Comparison of ENCODE assay signal across 30 mouse cellular contexts in genomic region chr4:155485521-155485920, GRCm38 (mm10). TPM values are rescaled to one million over a fixed set of nuclear protein-coding genes. Genes with fewer than 3 reads are reported as not detected.
A peak's percentile ranks its signal among the peaks of the same experiment; 100 is the strongest.
DNase-seq lines count a peak whose midpoint lies in the region; ATAC-seq and TF ChIP-seq lines count a peak whose summit lies in the region.
"Had no signal": no experiment of that assay in that cellular context is flagged by ENCODE, and none has a peak within 500 bp of the region (broad histone marks: within the 10 kb centered on the region; RNA-seq: fewer than 3 reads in every experiment).

No protein-coding gene starts in this region.

- TF ChIP-seq CTCF in stomach, postnatal 0 days (IDR thresholded peaks at IDR 0.05; ENCODE audit: low read depth): no peak

- no peak for TF ChIP-seq EP300 in stomach, postnatal 0 days (optimal IDR thresholded peaks at IDR 0.05)

- no peak overlapping the region for H3K9ac ChIP-seq in heart, embryonic 15.5 days
- no peak overlapping the region for H3K9ac ChIP-seq in stomach, postnatal 0 days (ENCODE audit: low read length)
- H3K9ac ChIP-seq: embryonic facial prominence, embryonic 12.5 days; forebrain, embryonic 15.5 days; hindbrain, embryonic 14.5 days; limb, embryonic 13.5 days; lung, embryonic 15.5 days; neural tube, embryonic 12.5 days had no signal

- DNase-seq in gastrocnemius, postnatal 25 days: peak; percentile 3
- DNase-seq in gastrocnemius, adult 18-20 months (ENCODE audit: low spot score): no peak
- no peak for DNase-seq in heart, postnatal 25 days (ENCODE audit: low spot score)
- DNase-seq in stomach, postnatal 0 days (ENCODE audit: low spot score): no peak
- DNase-seq in testis, postnatal 14 days (ENCODE audit: low spot score): no peak
- DNase-seq: adrenal gland, adult 8-10 months; cerebellum, adult 11 months; cerebellum, adult 9-10 months; embryo, embryonic 11 days; kidney, adult 2 months; kidney, postnatal 36 days; right cerebral cortex, adult 18-20 months; thymus, postnatal 14 days had no signal

- 0 out of 2 replicates have a peak, but pooled peaks cover 2% of the 10 kb centered on the region for H3K27me3 ChIP-seq in heart, embryonic 15.5 days
- H3K27me3 ChIP-seq in megakaryocyte, embryonic 14.5 days (replicated peaks): no peaks in the 10 kb centered on the region
- no peaks in the 10 kb centered on the region for H3K27me3 ChIP-seq in stomach, postnatal 0 days (ENCODE audit: control insufficient read depth, insufficient read depth, low read length)
- H3K27me3 ChIP-seq: embryonic facial prominence, embryonic 12.5 days; forebrain, embryonic 15.5 days; lung, embryonic 15.5 days; neural tube, embryonic 12.5 days had no signal

- H3K27ac ChIP-seq in heart, embryonic 15.5 days: peak overlapping the region; percentile 88; the same call in 1 of the 2 replicates
- peak overlapping the region; percentile 50 for H3K27ac ChIP-seq in stomach, postnatal 0 days (replicated peaks)
- H3K27ac ChIP-seq: embryonic facial prominence, embryonic 12.5 days; forebrain, embryonic 15.5 days; hindbrain, embryonic 14.5 days; layer of hippocampus, adult 2 months; left cerebral cortex, adult 2 months; limb, embryonic 13.5 days; lung, embryonic 15.5 days; neural tube, embryonic 12.5 days had no signal

- intact Hi-C loops in heart, postnatal 25 days (cut with DNase I): no loop called here

- no peak for ATAC-seq in heart, embryonic 15.5 days (replicated peaks; ENCODE audit: insufficient number of reproducible peaks, insufficient read depth, low FRiP score, low read depth)
- no peak for ATAC-seq in megakaryocyte, adult 5-6 weeks (ENCODE audit: poor library complexity, severe bottlenecking)
- ATAC-seq in stomach, postnatal 0 days (ENCODE audit: low FRiP score, low TSS enrichment): no peak
- ATAC-seq: forebrain, embryonic 15.5 days had no signal

- WGBS in heart, embryonic 15.5 days: 71% methylated on average over 3 of the region's 3 CpGs
- whole genome bisulfite sequencing in stomach, postnatal 0 days: 80% methylated on average over 3 of the region's 3 CpGs

- H3K36me3 ChIP-seq in heart, embryonic 15.5 days: no peaks in the 10 kb centered on the region
- no peaks in the 10 kb centered on the region for H3K36me3 ChIP-seq in megakaryocyte, embryonic 14.5 days (replicated peaks; ENCODE audit: low read length)
- no peaks in the 10 kb centered on the region for H3K36me3 ChIP-seq in stomach, postnatal 0 days (ENCODE audit: control insufficient read depth, insufficient read depth, low read length)
- H3K36me3 ChIP-seq: embryonic facial prominence, embryonic 12.5 days; forebrain, embryonic 15.5 days; G1E; limb, embryonic 13.5 days; lung, embryonic 15.5 days; neural tube, embryonic 12.5 days had no signal

- no peak overlapping the region for H3K4me2 ChIP-seq in heart, embryonic 15.5 days
- H3K4me2 ChIP-seq in stomach, postnatal 0 days (replicated peaks; ENCODE audit: low read depth): no peak overlapping the region
- H3K4me2 ChIP-seq: embryonic facial prominence, embryonic 12.5 days; forebrain, embryonic 15.5 days; hindbrain, embryonic 14.5 days; limb, embryonic 13.5 days; liver, embryonic 11.5 days; lung, embryonic 15.5 days; midbrain, embryonic 11.5 days; neural tube, embryonic 12.5 days had no signal

- no peaks in the 10 kb centered on the region for H3K9me3 ChIP-seq in heart, embryonic 15.5 days (replicated peaks)
- H3K9me3 ChIP-seq in megakaryocyte, embryonic 14.5 days: no peaks in the 10 kb centered on the region
- no peaks in the 10 kb centered on the region for H3K9me3 ChIP-seq in stomach, postnatal 0 days (ENCODE audit: control insufficient read depth, low read length)
- H3K9me3 ChIP-seq: embryonic facial prominence, embryonic 12.5 days; forebrain, embryonic 15.5 days; G1E; limb, embryonic 13.5 days; lung, embryonic 15.5 days; neural tube, embryonic 12.5 days had no signal

- H3K4me3 ChIP-seq in heart, embryonic 15.5 days: no peak overlapping the region
- H3K4me3 ChIP-seq in megakaryocyte, embryonic 14.5 days (replicated peaks): peak overlapping the region; percentile 14
- no peak overlapping the region for H3K4me3 ChIP-seq in stomach, postnatal 0 days (ENCODE audit: low read depth, low read length)
- H3K4me3 ChIP-seq: embryonic facial prominence, embryonic 12.5 days; forebrain, embryonic 15.5 days; layer of hippocampus, adult 2 months; left cerebral cortex, adult 2 months; limb, embryonic 13.5 days; lung, embryonic 15.5 days; myocyte; neural tube, embryonic 12.5 days had no signal

- H3K4me1 ChIP-seq in heart, embryonic 15.5 days (replicated peaks): peaks cover 50% of the 10 kb centered on the region
- H3K4me1 ChIP-seq in megakaryocyte, embryonic 14.5 days: peaks cover 97% of the 10 kb centered on the region
- H3K4me1 ChIP-seq in stomach, postnatal 0 days (replicated peaks; ENCODE audit: control insufficient read depth, insufficient read depth): peaks cover 24% of the 10 kb centered on the region

RNA-seq across cellular contexts. Expression of gene Gnb1, which starts 5.6 kb away (rescaled TPM):
- total RNA-seq in gastrocnemius, postnatal 25 days (2021): 10 to 100 TPM; 59.1 to 72.0 TPM
- 10 to 100 TPM; 48.6 to 59.8 TPM for total RNA-seq in gastrocnemius, adult 18-20 months (2021)
- 308 and 345 TPM in 2 replicates for polyA plus RNA-seq in heart, embryonic 15.5 days (2015; fragmentation: Nextera tagmentation; extraction: Ambion mirVana)
- total RNA-seq in heart, postnatal 25 days (2021): 100 to 1,000 TPM; 166 to 196 TPM
- polyA plus RNA-seq in megakaryocyte, embryonic 14.5 days (2012; ENCODE audit: insufficient read depth, low replicate concordance): 28.3 and 39.1 TPM in 2 replicates
- 244 and 278 TPM in 2 replicates for total RNA-seq in megakaryocyte, adult 5-6 weeks (2015)
- total RNA-seq in megakaryocyte, adult 5-6 weeks (2017): 158 and 180 TPM in 2 replicates
- 263 and 272 TPM in 2 replicates for polyA plus RNA-seq in stomach, postnatal 0 days (2015; fragmentation: Nextera tagmentation; extraction: Ambion mirVana)

RNA-seq across cellular contexts. Expression of gene Tmem52, which starts 16.6 kb away (rescaled TPM):
- total RNA-seq in gastrocnemius, postnatal 25 days (2021): 100 to 1,000 TPM; 262 to 263 TPM
- total RNA-seq in gastrocnemius, adult 18-20 months (2021): 100 to 1,000 TPM; 138 to 243 TPM
- polyA plus RNA-seq in heart, embryonic 15.5 days (2015; fragmentation: Nextera tagmentation; extraction: Ambion mirVana): not detected in 2 replicates
- 1 to 10 TPM; 7.1 to 8.1 TPM for total RNA-seq in heart, postnatal 25 days (2021)
- polyA plus RNA-seq in megakaryocyte, embryonic 14.5 days (2012; ENCODE audit: insufficient read depth, low replicate concordance): not detected in 2 replicates
- total RNA-seq in megakaryocyte, adult 5-6 weeks (2015): not detected in 2 replicates
- not detected in 2 replicates for total RNA-seq in megakaryocyte, adult 5-6 weeks (2017)
- 0.21 TPM in 1 of 2 replicates, not detected in the other for polyA plus RNA-seq in stomach, postnatal 0 days (2015; fragmentation: Nextera tagmentation; extraction: Ambion mirVana)
- total RNA-seq: granulocyte monocyte progenitor cell, adult 5-6 weeks; hematopoietic stem cell, adult 5-6 weeks had no signal
- polyA plus RNA-seq: embryonic facial prominence, embryonic 12.5 days; G1E; limb, embryonic 13.5 days; liver, embryonic 11.5 days; midbrain, embryonic 11.5 days; myocyte; neural tube, embryonic 12.5 days had no signal

Comparison
In these comparisons a context has a peak if more than half of its experiments do, and no peak if none do; other contexts are left out.
1. RNA of gene Tmem52, which starts 16.6 kb away (total RNA-seq): 262 to 263 TPM in gastrocnemius, postnatal 25 days and 138 to 243 TPM in gastrocnemius, adult 18-20 months; 7.1 to 8.1 TPM in heart, postnatal 25 days and not detected in megakaryocyte, adult 5-6 weeks; every median in the first group is over 10 times any median in the second.